Mouse (Mus musculus) urinary bladder, adult 18-20 months (tissue): ENCODE data around the gene Stpg3.
"Not testable (repeated sequence)": the region's sequence is repeated elsewhere in the genome, so short reads cannot be mapped to it uniquely, and the experiment has no call there.

Experiments used
- DNase-seq, 2 experiments: peaks; one replicate each; pipeline ENCODE4 v3.0.0; 2022; ENCODE audit warnings: low spot score in 2 of 2, mixed read lengths in 2 of 2

Gene Stpg3

GRCm38 (mm10) chr2:25214444-25214843, at the start of gene Stpg3:
Gene Stpg3, minus strand, starts transcription at chr2:25214637.
- no peak for DNase-seq

- no peak for DNase-seq
Observed at GRCm38 (mm10) chr2:25263623-25264285, 49.3 kb upstream of the Stpg3 start.

GRCm38 (mm10) chr2:25262795-25263622, 48.6 kb upstream of the Stpg3 start:
- no peak for DNase-seq

GRCm38 (mm10) chr2:25262291-25262767, 47.9 kb upstream of the Stpg3 start, which contains the start of gene Tprn:
Gene Tprn, plus strand, starts transcription at chr2:25262618.
- DNase-seq, result peak; percentile 86 to 91

- no peak for DNase-seq
Observed at GRCm38 (mm10) chr2:25261870-25262269, 47.4 kb upstream of the Stpg3 start.

- no peak for DNase-seq
Observed at GRCm38 (mm10) chr2:25258887-25259286, 44.5 kb upstream of the Stpg3 start.

GRCm38 (mm10) chr2:25257250-25257649, 42.8 kb upstream of the Stpg3 start:
- not testable (repeated sequence) for DNase-seq

- DNase-seq, result not testable (repeated sequence)
Observed at GRCm38 (mm10) chr2:25256443-25257109, 42.1 kb upstream of the Stpg3 start.

- DNase-seq, result peak; percentile 77 to 86
Observed at GRCm38 (mm10) chr2:25255284-25255779, 40.9 kb upstream of the Stpg3 start, which contains the start of gene Tmem203. Gene Tmem203, plus strand, starts transcription at chr2:25255439.

- no peak for DNase-seq
Observed at GRCm38 (mm10) chr2:25252331-25252730, 37.9 kb upstream of the Stpg3 start.

- DNase-seq, result peak in 1 of 2 experiments; percentile 52
Observed at GRCm38 (mm10) chr2:25246183-25247072, 32.0 kb upstream of the Stpg3 start, which contains the start of gene AL732309.1. Gene AL732309.1, minus strand, starts transcription at chr2:25246863.

GRCm38 (mm10) chr2:25244144-25244543, 29.7 kb upstream of the Stpg3 start:
- DNase-seq, result no peak

- DNase-seq, result no peak
Observed at GRCm38 (mm10) chr2:25243342-25243741, 28.9 kb upstream of the Stpg3 start.

GRCm38 (mm10) chr2:25242101-25242506, 27.7 kb upstream of the Stpg3 start, which contains the start of the genes Rnf208 and Cysrt1:
Gene Rnf208, plus strand, starts transcription at chr2:25242255.
Gene Cysrt1, minus strand, starts transcription at chr2:25242452.
- no peak for DNase-seq

- no peak for DNase-seq
Observed at GRCm38 (mm10) chr2:25241438-25241775, 27.0 kb upstream of the Stpg3 start.

- DNase-seq, result peak in 1 of 2 experiments; percentile 59
Observed at GRCm38 (mm10) chr2:25240723-25241437, 26.4 kb upstream of the Stpg3 start.

GRCm38 (mm10) chr2:25240310-25240709, 25.9 kb upstream of the Stpg3 start:
- DNase-seq, result no peak

GRCm38 (mm10) chr2:25239766-25240165, 25.3 kb upstream of the Stpg3 start:
- no peak for DNase-seq

GRCm38 (mm10) chr2:25238106-25238505, 23.7 kb upstream of the Stpg3 start:
- DNase-seq, result no peak

- DNase-seq, result peak; percentile 64 to 75
Observed at GRCm38 (mm10) chr2:25237522-25237921, 23.1 kb upstream of the Stpg3 start.
